Mouse (Mus musculus) stomach, adult 2 months (tissue): ENCODE measurements around the gene Thrb. TPM values are rescaled to one million over a fixed set of nuclear protein-coding genes. Genes with fewer than 3 reads are reported as not detected.

Experiments
- polyA plus RNA-seq: library from polyadenylated mRNA; depleted of rRNA; stranded (reverse); fragments of >200 nt; gene quantifications from 2 replicates; pipeline ENCODE4 v1.2.3, GENCODE M21; 2012; rRNA removed

The Thrb gene
- polyA plus RNA-seq: 1.2 and 1.5 TPM in 2 replicates

DNA sequence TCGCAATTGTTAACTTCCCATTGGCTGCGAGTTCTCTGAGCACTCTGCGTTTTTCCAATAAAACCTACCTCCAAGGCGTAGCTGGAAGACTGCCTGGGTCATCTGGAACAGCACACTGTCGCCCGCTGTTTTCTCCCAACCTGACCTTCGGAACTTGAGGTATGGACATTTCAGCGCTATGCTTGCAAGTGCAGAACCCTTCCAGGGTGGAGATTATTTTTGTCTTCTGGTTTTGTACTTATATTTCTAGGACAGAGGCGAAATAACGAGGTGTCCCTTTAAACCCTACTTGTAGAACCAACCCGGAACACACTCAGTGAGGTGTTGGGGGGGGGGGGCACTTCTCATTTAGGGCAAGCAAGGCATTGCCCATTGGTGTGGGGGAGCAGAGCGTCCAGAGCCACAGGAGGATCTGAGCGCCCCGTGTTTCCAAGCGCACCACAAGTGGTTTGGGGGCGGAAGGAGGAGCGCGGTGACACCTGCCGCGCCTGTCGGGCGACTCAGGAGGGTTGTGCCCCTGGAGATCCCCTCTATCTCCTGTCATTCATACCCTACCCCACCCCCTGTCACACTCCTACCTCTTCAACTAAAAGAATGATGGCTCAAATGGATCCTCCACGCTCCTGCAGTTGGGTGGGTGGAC is at the start of gene Thrb:
Thrb (plus strand) TSS at position 576 of the 643 bp plus-strand sequence.

